Mouse (Mus musculus) MEL (cell line): ENCODE data around the gene Scg5. TPM values are rescaled to one million over a fixed set of nuclear protein-coding genes. Genes with fewer than 3 reads are reported as not detected.

Experiments
- DNase-seq: peaks from one replicate; pipeline ENCODE4 v3.0.0; 2011; ENCODE audit warnings: low read depth, low spot score
- H3K27ac ChIP-seq: 2 replicates; pipeline ENCODE4 v1.5.1; 2012; ENCODE audit warnings: low read depth, mild to moderate bottlenecking, control low read depth, low read length, moderate library complexity; ENCODE audit not compliant: control insufficient read depth
- H3K27me3 ChIP-seq, 2 experiments: fragments of 150-350 bp in 1 of 2; sonication (generic) in 1 of 2; 2 replicates each; pipeline ENCODE4 v1.6.1; 2012; ENCODE audit warnings: low read length in 2 of 2, mild to moderate bottlenecking in 2 of 2, improper control_type of control experiment in 1 of 2, moderate library complexity in 1 of 2; ENCODE audit not compliant: insufficient read depth in 2 of 2, control insufficient read depth in 1 of 2
- H3K36me3 ChIP-seq, 2 experiments: 2 replicates each; pipeline ENCODE4 v1.6.1; 2012 to 2014; ENCODE audit warnings: low read length in 2 of 2, improper control_type of control experiment in 1 of 2, inconsistent platforms in 1 of 2, mild to moderate bottlenecking in 1 of 2; ENCODE audit not compliant: insufficient read depth in 2 of 2, control insufficient read depth in 1 of 2
- H3K4me1 ChIP-seq, 2 experiments: fragments of 150-350 bp in 1 of 2; sonication (generic) in 1 of 2; 2 replicates each; pipeline ENCODE4 v1.6.1; 2012; ENCODE audit warnings: low read length in 2 of 2, improper control_type of control experiment in 1 of 2, mild to moderate bottlenecking in 1 of 2; ENCODE audit not compliant: insufficient read depth in 2 of 2, control insufficient read depth in 1 of 2
- H3K4me3 ChIP-seq, 2 experiments: fragments of 150-350 bp in 1 of 2; sonication (generic) in 1 of 2; 2 replicates each; pipeline ENCODE4 v1.5.1; 2012; ENCODE audit warnings: low read depth in 2 of 2, low read length in 2 of 2, mild to moderate bottlenecking in 2 of 2, moderate library complexity in 2 of 2, control low read depth in 1 of 2, improper control_type of control experiment in 1 of 2; ENCODE audit not compliant: control insufficient read depth in 1 of 2, insufficient read depth in 1 of 2
- H3K79me2 ChIP-seq: 2 replicates; pipeline ENCODE4 v1.6.1; 2012; ENCODE audit warnings: mild to moderate bottlenecking, low read length, moderate library complexity; ENCODE audit not compliant: control insufficient read depth, poor library complexity, insufficient read depth
- H3K9ac ChIP-seq: 2 replicates; pipeline ENCODE4 v1.6.1; 2012; ENCODE audit warnings: low read depth, mild to moderate bottlenecking, control low read depth, low read length, moderate library complexity; ENCODE audit not compliant: control insufficient read depth, poor library complexity, severe bottlenecking
- H3K9me3 ChIP-seq: fragments of 150-350 bp; sonication (generic); replicated peaks from 2 replicates; pipeline ENCODE4 v1.6.1; 2012; ENCODE audit warnings: mild to moderate bottlenecking, low read length, improper control_type of control experiment, moderate library complexity; ENCODE audit not compliant: insufficient read depth
- CHD2 ChIP-seq: IDR thresholded peaks from 2 replicates; pipeline ENCODE4 v1.6.1; 2011; ENCODE audit warnings: low read length, improper control_type of control experiment
- CTCF ChIP-seq, 3 experiments: IDR thresholded peaks in 2 of 3; conservative IDR thresholded peaks in 1 of 3; 2 replicates each; pipeline ENCODE4 v1.5.1; 2011 to 2012; ENCODE audit warnings: low read length in 3 of 3, low read depth in 2 of 3, mild to moderate bottlenecking in 2 of 3, improper control_type of control experiment in 1 of 3, inconsistent platforms in 1 of 3, mixed read lengths in 1 of 3, moderate library complexity in 1 of 3; ENCODE audit not compliant: control insufficient read depth in 1 of 3, insufficient read depth in 1 of 3, poor library complexity in 1 of 3, severe bottlenecking in 1 of 3
- E2F4 ChIP-seq: IDR thresholded peaks from 2 replicates; pipeline ENCODE4 v1.6.1; 2011; ENCODE audit warnings: low read depth, low read length, improper control_type of control experiment, borderline replicate concordance
- ELF1 ChIP-seq: IDR thresholded peaks from 2 replicates; pipeline ENCODE4 v1.6.1; 2014; ENCODE audit warnings: low read depth, mild to moderate bottlenecking, inconsistent platforms, low read length, improper control_type of control experiment, moderate library complexity
- MYB ChIP-seq: IDR thresholded peaks from 2 replicates; pipeline ENCODE4 v1.6.1; 2011; ENCODE audit warnings: mild to moderate bottlenecking, low read depth, low read length, improper control_type of control experiment
- RAD21 ChIP-seq: IDR thresholded peaks from 2 replicates; pipeline ENCODE4 v1.6.1; 2011; ENCODE audit warnings: mild to moderate bottlenecking, low read depth, low read length, improper control_type of control experiment
- RCOR1 ChIP-seq: IDR thresholded peaks from 2 replicates; pipeline ENCODE4 v1.6.1; 2012; ENCODE audit warnings: low read depth, mild to moderate bottlenecking, inconsistent platforms, low read length, improper control_type of control experiment
- SIN3A ChIP-seq: IDR thresholded peaks from 2 replicates; pipeline ENCODE4 v1.6.1; 2012; ENCODE audit warnings: low read length, improper control_type of control experiment, inconsistent platforms
- SMC3 ChIP-seq: IDR thresholded peaks from 2 replicates; pipeline ENCODE4 v1.6.1; 2011; ENCODE audit warnings: low read depth, low read length, improper control_type of control experiment
- TAL1 ChIP-seq: IDR thresholded peaks from 2 replicates; pipeline ENCODE4 v1.6.1; 2012; ENCODE audit warnings: mild to moderate bottlenecking, inconsistent platforms, low read length, moderate library complexity, mixed read lengths
- TBP ChIP-seq: IDR thresholded peaks from 2 replicates; pipeline ENCODE4 v1.8.0; 2011; ENCODE audit warnings: low read depth, low read length, improper control_type of control experiment
- TCF12 ChIP-seq: IDR thresholded peaks from 2 replicates; pipeline ENCODE4 v1.6.1; 2014; ENCODE audit warnings: low read depth, mild to moderate bottlenecking, inconsistent platforms, low read length, improper control_type of control experiment, moderate library complexity
- ZC3H11A ChIP-seq: IDR thresholded peaks from 2 replicates; pipeline ENCODE4 v1.6.1; 2012; ENCODE audit warnings: low read depth, mild to moderate bottlenecking, inconsistent platforms, low read length, improper control_type of control experiment
- ZKSCAN1 ChIP-seq: IDR thresholded peaks from 2 replicates; pipeline ENCODE4 v1.6.1; 2012; ENCODE audit warnings: low read depth, mild to moderate bottlenecking, inconsistent platforms, low read length, improper control_type of control experiment, moderate library complexity
- polyA plus RNA-seq, 2 experiments: library from polyadenylated mRNA; stranded (reverse) in 1 of 2; unstranded in 1 of 2; fragments of >175 nt in 1 of 2; fragments of >200 nt in 1 of 2; gene quantifications; 2 replicates each; pipeline versions ENCODE4 v1.2.1 to v1.2.4; 2012; ENCODE audit warnings: low replicate concordance in 2 of 2, low read depth in 1 of 2; ENCODE audit not compliant: insufficient read length in 2 of 2, insufficient read depth in 1 of 2, missing spikeins in 1 of 2
- total RNA-seq: library from RNA; depleted of rRNA; stranded (reverse); fragments of 300-350 nt; gene quantifications from 2 replicates; pipeline ENCODE4 v1.2.3, GENCODE M21; 2012

Gene Scg5
- total and polyA plus RNA-seq, 3 experiments = 0.17 to 0.31 TPM; not detected in 1

GRCm38 (mm10) chr2:113817681-113818606 lies 11.0 kb downstream of the Scg5 start:
- DNase-seq = no peak
- H3K4me3 ChIP-seq = no peak overlapping the region
- H3K4me1 ChIP-seq = no peaks in the 10 kb centered on the region
- no peaks in the 10 kb centered on the region for H3K79me2 ChIP-seq
- no peaks in the 10 kb centered on the region for H3K9me3 ChIP-seq
- no peak overlapping the region for H3K9ac ChIP-seq
- TF ChIP-seq MYB (no peak), SMC3 (no peak), E2F4 (no peak), TAL1 (no peak), TBP (no peak), CHD2 (no peak), RCOR1 (no peak), SIN3A (no peak), ELF1 (no peak), TCF12 (no peak)
- no peak overlapping the region for H3K27ac ChIP-seq
- no peaks in the 10 kb centered on the region for H3K27me3 ChIP-seq
- H3K36me3 ChIP-seq = no peaks in the 10 kb centered on the region

DNA sequence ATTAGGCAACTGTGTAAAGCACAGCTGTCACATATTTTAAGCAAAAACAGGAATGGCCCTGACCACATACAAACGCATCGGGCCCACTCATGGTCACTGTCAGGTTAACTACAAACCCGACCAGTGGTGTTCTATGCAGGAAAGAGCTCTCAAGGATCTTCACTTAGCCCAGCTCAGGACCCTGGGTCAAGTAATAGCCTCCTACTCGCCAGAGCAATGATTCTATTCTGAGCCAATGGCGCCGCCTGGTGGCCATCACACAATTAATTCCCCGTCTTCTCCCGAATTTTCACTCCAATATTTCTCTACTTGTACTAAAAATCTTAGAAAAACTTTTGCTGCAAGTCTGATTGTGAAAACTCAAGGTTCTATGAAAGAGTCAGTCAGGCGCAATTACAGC lies 21.3 kb downstream of the Scg5 start:
- Histone ChIP-seq H3K36me3 (no peaks in the 10 kb centered on the region), H3K79me2 (no peaks in the 10 kb centered on the region), H3K27ac (no peak overlapping the region), H3K9ac (no peak overlapping the region), H3K4me3 (no peak overlapping the region), H3K27me3 (no peaks in the 10 kb centered on the region), H3K4me1 (no peaks in the 10 kb centered on the region), H3K9me3 (no peaks in the 10 kb centered on the region)
- TF ChIP-seq RAD21 (peak; percentile 82), CTCF (IDR thresholded peaks at IDR 0.05 in 2 of 3, conservative IDR thresholded peaks at IDR 0.05 in 1 of 3; ENCODE audit: control insufficient read depth in 1 of 3, insufficient read depth in 1 of 3, low read depth in 2 of 3, low read length in 3 of 3, poor library complexity in 1 of 3, severe bottlenecking in 1 of 3) (peak; percentile 74 to 85 (median 84)), ZKSCAN1 (no peak), SMC3 (peak; percentile 73), ZC3H11A (peak; percentile 61)
- DNase-seq = peak; percentile 58
